Mouse (Mus musculus) heart, adult 8-10 months (tissue): ENCODE measurements around the gene Uqcr11. TPM values are rescaled to one million over a fixed set of nuclear protein-coding genes. Genes with fewer than 3 reads are reported as not detected.

Source experiments
- DNase-seq: peaks from one replicate; pipeline ENCODE4 v3.0.0; 2022; ENCODE audit warnings: low spot score
- total RNA-seq, 4 experiments: library from RNA; stranded (reverse); gene quantifications; 2 replicates each; pipeline ENCODE4 v1.2.4; 2022

Uqcr11 gene
- total RNA-seq, 4 experiments from 2014 or later = 1,795 to 2,190 (median 1,939) TPM

GRCm38 (mm10) chr10:80399191-80399972 is 7.2 kb downstream of the Uqcr11 start, which contains the start of gene Mbd3:
Gene Mbd3, minus strand, starts transcription at chr10:80399550.
- DNase-seq = peak; percentile 99

GRCm38 (mm10) chr10:80398719-80399190 is 7.9 kb downstream of the Uqcr11 start:
- peak; percentile 95 for DNase-seq

- DNase-seq = no peak
Measured at GRCm38 (mm10) chr10:80398174-80398535, 8.5 kb downstream of the Uqcr11 start.

GRCm38 (mm10) chr10:80397524-80398173 is 9.0 kb downstream of the Uqcr11 start:
- DNase-seq = no peak

- DNase-seq = no peak
Measured at GRCm38 (mm10) chr10:80396822-80397523, 9.7 kb downstream of the Uqcr11 start.

GRCm38 (mm10) chr10:80395025-80395627 is 11.5 kb downstream of the Uqcr11 start:
- DNase-seq = no peak

GRCm38 (mm10) chr10:80392687-80393086 is 13.9 kb downstream of the Uqcr11 start:
- no peak for DNase-seq

GRCm38 (mm10) chr10:80390697-80391096 is 15.9 kb downstream of the Uqcr11 start:
- DNase-seq = no peak

GRCm38 (mm10) chr10:80389185-80389708 is 17.4 kb downstream of the Uqcr11 start:
- no peak for DNase-seq

GRCm38 (mm10) chr10:80388731-80389130 is 17.9 kb downstream of the Uqcr11 start:
- DNase-seq = no peak

- peak; percentile 72 for DNase-seq
Measured at GRCm38 (mm10) chr10:80387522-80387959, 19.1 kb downstream of the Uqcr11 start, which contains the start of gene Mex3d. Gene Mex3d, minus strand, starts transcription at chr10:80387659.

- DNase-seq = no peak
Measured at GRCm38 (mm10) chr10:80386735-80387471, 19.7 kb downstream of the Uqcr11 start.

GRCm38 (mm10) chr10:80385811-80386734 is 20.6 kb downstream of the Uqcr11 start:
- DNase-seq = no peak

GRCm38 (mm10) chr10:80385310-80385709 is 21.3 kb downstream of the Uqcr11 start:
- no peak for DNase-seq

GRCm38 (mm10) chr10:80384709-80385108 is 21.9 kb downstream of the Uqcr11 start:
- DNase-seq = no peak

- no peak for DNase-seq
Measured at GRCm38 (mm10) chr10:80384115-80384639, 22.5 kb downstream of the Uqcr11 start.

GRCm38 (mm10) chr10:80383431-80383830 is 23.2 kb downstream of the Uqcr11 start:
- no peak for DNase-seq

GRCm38 (mm10) chr10:80382641-80383365 is 23.8 kb downstream of the Uqcr11 start:
- no peak for DNase-seq

- no peak for DNase-seq
Measured at GRCm38 (mm10) chr10:80377716-80378115, 28.9 kb downstream of the Uqcr11 start.
